Mouse (Mus musculus) erythroblast, adult 5-6 weeks (primary cell): Measurements from ENCODE around the gene Cabp2. TPM values are rescaled to one million over a fixed set of nuclear protein-coding genes. Genes with fewer than 3 reads are reported as not detected.
"Not testable (repeated sequence)": the region's sequence is repeated elsewhere in the genome, so short reads cannot be mapped to it uniquely, and the experiment has no call there.

Experiments
- ATAC-seq: replicated peaks from 2 replicates; pipeline ENCODE4 v1.8.0; 2016; ENCODE audit warnings: moderate number of reproducible peaks, mild to moderate bottlenecking, moderate TSS enrichment, inconsistent platforms; ENCODE audit not compliant: poor library complexity, low FRiP score, severe bottlenecking
- total RNA-seq, 2 experiments: library from RNA; stranded (forward) in 1 of 2; stranded (reverse) in 1 of 2; fragments of 150-400 nt in 1 of 2; fragments of 200-764, 138-1000 nt in 1 of 2; gene quantifications; 2 replicates each; pipeline versions ENCODE4 v1.2.3 to v1.2.4; 2015 to 2017; ENCODE audit warnings: low replicate concordance in 2 of 2

Gene Cabp2
- total RNA-seq, 2 experiments from 2014 or later = not detected

- ATAC-seq = no peak
Observed at GRCm38 (mm10) chr19:4118350-4118749, 37.0 kb downstream of the Cabp2 start.

- no peak for ATAC-seq
Observed at GRCm38 (mm10) chr19:4119716-4120487, 38.5 kb downstream of the Cabp2 start.

- no peak for ATAC-seq
Observed at GRCm38 (mm10) chr19:4120496-4120895, 39.1 kb downstream of the Cabp2 start.

GRCm38 (mm10) chr19:4121097-4121805 is 39.9 kb downstream of the Cabp2 start:
- peak; percentile 76 for ATAC-seq

- ATAC-seq = not testable (repeated sequence)
Observed at GRCm38 (mm10) chr19:4121896-4122295, 40.5 kb downstream of the Cabp2 start.

GRCm38 (mm10) chr19:4122411-4123370 is 41.3 kb downstream of the Cabp2 start:
- no peak for ATAC-seq

GRCm38 (mm10) chr19:4124432-4124831 is 43.1 kb downstream of the Cabp2 start:
- no peak for ATAC-seq

GRCm38 (mm10) chr19:4125268-4125667 is 43.9 kb downstream of the Cabp2 start:
- ATAC-seq = not testable (repeated sequence)

GRCm38 (mm10) chr19:4125741-4126696 is 44.6 kb downstream of the Cabp2 start, which contains the start of gene Aip:
TSS of gene Aip (minus strand) at chr19:4125858.
- ATAC-seq = peak; percentile 72

GRCm38 (mm10) chr19:4126759-4127495 is 45.5 kb downstream of the Cabp2 start:
- ATAC-seq = peak; percentile 14; the same call in 1 of the 2 replicates

- ATAC-seq = no peak
Observed at GRCm38 (mm10) chr19:4129462-4129861, 48.1 kb downstream of the Cabp2 start.

GRCm38 (mm10) chr19:4130106-4130505 is 48.7 kb downstream of the Cabp2 start:
- ATAC-seq = 0 out of 2 replicates have a peak, but pooled peaks have one; percentile 6

GRCm38 (mm10) chr19:4131075-4131474 is 49.7 kb downstream of the Cabp2 start:
- ATAC-seq = peak; percentile 49

GRCm38 (mm10) chr19:4131768-4132167 is 50.4 kb downstream of the Cabp2 start:
- peak; percentile 53 for ATAC-seq

GRCm38 (mm10) chr19:4134354-4134753 is 53.0 kb downstream of the Cabp2 start:
- ATAC-seq = no peak

GRCm38 (mm10) chr19:4135229-4135962 is 54.0 kb downstream of the Cabp2 start:
- not testable (repeated sequence) for ATAC-seq

GRCm38 (mm10) chr19:4135963-4136345 is 54.6 kb downstream of the Cabp2 start:
- peak; percentile 73 for ATAC-seq
